Mouse (Mus musculus) mesoderm, embryonic 11.5 days (tissue): ENCODE data around the gene Gm20388.

Experiments
- DNase-seq: peaks from one replicate; pipeline ENCODE4 v3.0.0-alpha.2; 2012; ENCODE audit warnings: low read depth, low spot score

Gene Gm20388

GRCm38 (mm10) chr8:122661894-122662293 lies 2751.3 kb downstream of the Gm20388 start:
- no peak for DNase-seq

GRCm38 (mm10) chr8:122663106-122663505 lies 2752.5 kb downstream of the Gm20388 start:
- DNase-seq = no peak

GRCm38 (mm10) chr8:122663670-122664069 lies 2753.0 kb downstream of the Gm20388 start:
- no peak for DNase-seq

- no peak for DNase-seq
These were observed 2754.6 kb downstream of the Gm20388 start for GRCm38 (mm10) chr8:122665221-122665620.

- no peak for DNase-seq
These were observed 2755.2 kb downstream of the Gm20388 start for GRCm38 (mm10) chr8:122665667-122666316.

GRCm38 (mm10) chr8:122666338-122666764 lies 2755.7 kb downstream of the Gm20388 start:
- DNase-seq = no peak

- no peak for DNase-seq
These were observed 2756.2 kb downstream of the Gm20388 start for GRCm38 (mm10) chr8:122666827-122667226.

- no peak for DNase-seq
These were observed 2757.2 kb downstream of the Gm20388 start for GRCm38 (mm10) chr8:122667854-122668253.

- no peak for DNase-seq
These were observed 2758.7 kb downstream of the Gm20388 start for GRCm38 (mm10) chr8:122669370-122669769.

- no peak for DNase-seq
These were observed 2759.4 kb downstream of the Gm20388 start for GRCm38 (mm10) chr8:122670001-122670400.

GRCm38 (mm10) chr8:122670718-122671117 lies 2760.1 kb downstream of the Gm20388 start:
- no peak for DNase-seq

- no peak for DNase-seq
These were observed 2761.3 kb downstream of the Gm20388 start for GRCm38 (mm10) chr8:122671894-122672293.

GRCm38 (mm10) chr8:122673989-122674388 lies 2763.3 kb downstream of the Gm20388 start:
- DNase-seq = no peak

GRCm38 (mm10) chr8:122674999-122675398 lies 2764.4 kb downstream of the Gm20388 start:
- DNase-seq = no peak

GRCm38 (mm10) chr8:122675596-122676420 lies 2765.2 kb downstream of the Gm20388 start:
- DNase-seq = no peak

GRCm38 (mm10) chr8:122676621-122677480 lies 2766.2 kb downstream of the Gm20388 start:
- no peak for DNase-seq

GRCm38 (mm10) chr8:122677481-122678021 lies 2766.9 kb downstream of the Gm20388 start:
- no peak for DNase-seq

- DNase-seq = peak; percentile 75
These were observed 2767.6 kb downstream of the Gm20388 start for GRCm38 (mm10) chr8:122678061-122678895.

- no peak for DNase-seq
These were observed 2768.2 kb downstream of the Gm20388 start for GRCm38 (mm10) chr8:122678896-122679210.

GRCm38 (mm10) chr8:122679325-122679920 lies 2768.8 kb downstream of the Gm20388 start:
- no peak for DNase-seq
